Mouse (Mus musculus): ENCODE measurements at regions not wholly inside any gene's neighbourhood (a gene's known extent, or its start where the extent isn't known, plus 50 kb on each side); places are given as distances from the start of the nearest gene placed in this dataset.

DNA sequence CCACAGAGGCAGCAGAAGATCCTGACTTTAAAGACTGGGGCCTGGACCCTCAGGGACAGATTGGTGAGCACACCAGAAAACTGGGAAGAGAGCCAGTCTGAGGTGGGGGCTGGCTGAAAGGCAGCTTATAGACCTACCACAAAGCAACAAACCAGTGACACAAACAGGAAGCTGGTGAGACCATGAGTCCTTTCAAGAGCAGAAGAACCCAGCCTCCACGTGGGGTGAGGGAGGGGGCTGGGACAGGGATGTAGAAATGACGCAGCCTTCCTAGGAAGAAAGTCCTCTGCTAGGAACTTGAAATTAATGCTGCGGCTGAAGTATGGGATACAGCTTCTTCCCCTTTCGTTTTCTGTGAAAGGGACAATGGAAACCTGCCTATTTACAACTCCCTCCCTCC, 770.8 kb upstream of the Car8 start:
- no peak for DNase-seq (ENCODE audit: low spot score in 2 of 2)

DNA sequence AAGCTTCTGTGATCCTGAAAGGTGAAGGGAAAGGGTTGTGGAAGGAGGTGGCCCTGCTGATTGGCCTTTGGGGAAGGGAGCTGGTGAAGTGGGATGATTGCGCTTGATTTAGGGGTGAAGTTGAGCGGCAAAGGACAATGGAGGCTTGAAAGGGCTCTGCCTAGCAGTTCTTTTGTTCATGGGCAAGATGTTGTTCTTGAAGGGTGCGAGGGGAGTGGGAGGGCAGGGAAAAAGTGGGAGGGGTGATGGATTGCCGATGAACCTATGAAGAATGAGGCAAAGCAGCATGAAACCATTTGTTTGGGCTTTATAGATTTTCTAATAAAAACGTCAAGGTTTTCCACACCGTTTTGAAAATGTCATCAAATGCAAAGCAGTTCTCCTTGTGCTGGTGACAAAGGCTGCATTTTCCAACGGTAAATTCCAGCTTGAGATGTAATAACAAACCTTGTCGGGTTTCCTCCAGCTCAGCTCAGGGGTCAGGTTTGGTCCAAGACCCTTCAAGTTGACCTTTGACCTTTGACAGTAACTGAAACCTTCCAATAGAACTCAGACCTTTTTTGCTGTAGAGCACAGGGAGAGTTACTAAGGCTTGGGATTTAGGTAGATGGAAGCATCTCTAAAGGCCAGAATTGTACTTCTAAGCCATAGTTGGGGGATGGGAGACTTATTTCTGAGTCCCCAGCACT, 767.2 kb upstream of the Car8 start:
- DNase-seq (ENCODE audit: low spot score in 2 of 2): no peak

DNA sequence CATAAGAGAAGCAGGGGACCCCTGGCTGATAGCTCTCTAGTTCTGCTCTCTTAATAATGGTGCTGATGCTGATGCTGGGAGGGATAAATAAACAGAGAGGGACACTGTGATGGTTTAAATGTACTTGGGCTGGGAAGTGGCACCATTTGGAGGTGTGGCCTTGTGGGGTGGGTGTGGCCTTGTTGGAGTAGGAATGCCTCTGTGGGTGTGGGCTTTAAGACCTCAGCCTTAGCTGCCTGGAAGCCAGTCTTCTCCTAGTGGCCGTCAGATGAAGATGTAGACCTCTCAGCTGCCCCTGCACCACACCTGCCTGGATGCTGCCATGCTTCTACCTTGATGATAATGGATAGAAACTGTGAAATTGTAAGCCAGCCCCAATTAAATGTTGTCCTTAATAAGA, 765.0 kb upstream of the Car8 start:
- DNase-seq (ENCODE audit: low spot score in 2 of 2): no peak

DNA sequence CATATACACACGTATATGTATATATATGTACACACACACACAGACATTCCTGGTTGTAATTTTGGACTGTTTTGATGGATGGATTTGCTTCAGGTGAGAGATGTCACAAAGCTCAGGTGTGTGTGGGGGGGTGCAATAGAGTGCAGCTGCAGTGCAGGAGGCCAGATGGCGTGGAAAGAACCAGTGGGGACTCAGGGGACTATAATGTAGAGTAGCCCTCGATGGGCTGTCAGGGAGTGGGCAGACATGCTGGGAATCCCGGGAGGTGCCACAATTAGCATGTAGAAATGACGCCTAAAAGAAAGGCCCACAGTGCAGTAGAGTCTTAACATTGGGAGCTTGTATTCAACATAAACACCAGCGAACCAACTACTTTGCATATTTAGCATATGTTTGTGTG, 763.5 kb upstream of the Car8 start:
- DNase-seq (ENCODE audit: low spot score in 2 of 2): no peak

DNA sequence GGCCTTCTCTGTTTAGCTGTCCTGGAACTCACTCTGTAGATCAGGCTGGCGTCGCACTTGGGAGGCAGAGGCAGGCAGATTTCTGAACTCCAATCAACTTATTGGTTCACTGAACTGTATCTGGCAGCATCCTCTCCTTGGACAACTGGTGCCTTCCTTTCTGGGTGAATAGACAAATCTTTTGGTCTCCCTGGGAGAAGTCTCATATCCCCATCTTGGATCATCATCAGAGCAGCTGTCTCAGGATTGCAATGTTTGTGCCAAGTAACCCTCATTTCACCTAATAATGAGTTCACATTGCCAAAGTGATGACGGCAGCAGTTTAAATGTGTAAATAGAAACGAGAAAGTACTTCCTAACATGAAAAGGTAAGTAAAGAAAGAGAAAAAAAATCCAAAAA, 759.8 kb upstream of the Car8 start:
- no peak for DNase-seq (ENCODE audit: low spot score in 2 of 2)

DNA sequence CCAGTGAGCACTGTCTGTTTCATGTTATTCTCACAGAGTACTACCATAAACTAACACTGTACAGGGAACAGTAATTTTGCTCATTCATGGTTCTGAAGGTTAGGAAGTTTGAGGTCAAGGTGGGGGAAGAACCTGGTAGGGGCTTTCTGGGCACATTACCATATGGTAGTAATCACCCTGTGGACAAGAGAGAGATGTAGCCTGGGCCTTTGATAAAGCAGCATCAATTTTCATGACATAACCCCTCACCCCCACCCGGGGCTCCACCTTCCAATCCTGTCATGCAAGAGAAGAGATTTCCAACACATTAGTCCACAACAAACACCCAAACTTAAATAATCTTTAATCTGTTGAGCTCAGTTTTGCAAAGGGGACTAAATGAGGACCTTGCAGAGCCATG, 753.3 kb upstream of the Car8 start:
- no peak for DNase-seq (ENCODE audit: low spot score in 2 of 2)

DNA sequence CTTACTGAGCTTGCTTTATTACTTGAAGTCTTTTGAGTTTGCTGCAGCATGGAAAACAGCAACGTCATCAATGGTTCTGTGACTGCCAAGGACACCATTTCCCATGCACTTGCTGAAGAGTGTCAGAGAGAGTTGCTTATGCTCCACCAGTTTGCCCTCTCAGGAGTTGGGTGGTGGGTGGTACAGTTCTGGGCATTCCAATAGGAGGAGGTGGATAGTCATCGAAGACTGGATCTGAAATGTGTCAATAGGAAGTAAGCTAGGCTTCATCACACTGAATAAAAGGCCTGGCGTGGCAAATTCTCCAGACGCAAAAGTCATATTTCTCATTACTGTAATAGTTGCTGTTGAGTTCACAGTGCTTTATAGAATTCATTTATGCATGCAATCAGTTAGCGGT, 751.7 kb upstream of the Car8 start:
- DNase-seq (ENCODE audit: low spot score in 2 of 2): no peak

DNA sequence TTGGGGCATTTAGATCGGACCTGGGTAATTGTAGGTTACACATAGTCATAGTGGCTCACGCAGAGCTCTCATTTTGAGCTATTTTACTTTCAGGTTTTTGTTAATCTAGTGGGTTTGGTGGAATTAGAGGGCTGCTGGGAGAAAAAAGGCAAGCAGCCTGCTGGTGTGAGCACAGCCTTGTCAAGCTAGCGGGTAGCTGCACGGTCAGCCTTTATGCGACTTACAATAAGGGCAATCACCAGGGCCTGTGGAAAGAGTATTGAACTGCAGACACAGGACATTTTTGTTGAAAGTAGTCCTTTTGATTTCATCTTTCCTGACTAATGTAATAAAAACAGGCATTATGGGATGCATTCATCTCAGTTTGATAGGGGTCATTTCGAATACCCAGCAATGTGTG, 750.8 kb upstream of the Car8 start:
- no peak for DNase-seq (ENCODE audit: low spot score in 2 of 2)

DNA sequence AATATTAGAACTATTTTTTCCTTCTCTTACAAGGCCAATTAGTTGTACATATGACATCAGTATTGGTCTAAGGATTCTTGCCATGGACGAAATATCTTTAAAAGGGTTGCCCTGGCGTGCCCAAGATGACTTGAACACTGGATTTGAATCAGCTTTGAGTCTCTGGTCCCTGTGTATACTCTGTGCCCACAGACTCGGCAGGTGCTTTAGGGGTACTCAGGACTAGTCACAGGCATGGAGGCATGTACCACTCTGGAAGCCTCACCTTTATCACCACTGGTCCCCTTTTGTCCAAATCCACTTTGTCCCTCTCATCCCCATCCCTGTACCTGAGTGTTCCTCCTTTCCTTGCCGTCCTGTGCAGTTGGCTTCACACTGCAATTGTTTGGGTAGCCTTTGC, 750.3 kb upstream of the Car8 start:
- DNase-seq (ENCODE audit: low spot score in 2 of 2): no peak

DNA sequence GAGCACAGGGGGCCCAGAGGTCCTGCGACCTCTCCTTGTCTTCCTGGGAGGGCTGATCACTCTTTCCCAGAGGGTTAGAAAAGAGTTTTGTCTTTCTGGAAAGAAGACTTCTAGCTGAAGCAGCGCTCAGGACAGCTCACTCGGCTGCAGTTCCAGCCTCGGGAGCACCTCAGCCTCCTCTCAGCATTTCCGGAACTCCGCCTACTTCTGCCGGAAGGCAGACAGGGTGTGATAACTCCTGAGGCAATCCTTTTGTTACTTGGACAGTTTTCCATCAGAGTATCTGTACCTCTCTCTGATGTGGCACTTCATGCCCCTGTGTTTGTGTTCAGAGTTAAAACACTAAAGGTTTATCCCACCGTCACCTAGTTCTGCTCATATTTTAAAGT, 749.5 kb upstream of the Car8 start:
- DNase-seq (ENCODE audit: low spot score in 2 of 2): no peak

DNA sequence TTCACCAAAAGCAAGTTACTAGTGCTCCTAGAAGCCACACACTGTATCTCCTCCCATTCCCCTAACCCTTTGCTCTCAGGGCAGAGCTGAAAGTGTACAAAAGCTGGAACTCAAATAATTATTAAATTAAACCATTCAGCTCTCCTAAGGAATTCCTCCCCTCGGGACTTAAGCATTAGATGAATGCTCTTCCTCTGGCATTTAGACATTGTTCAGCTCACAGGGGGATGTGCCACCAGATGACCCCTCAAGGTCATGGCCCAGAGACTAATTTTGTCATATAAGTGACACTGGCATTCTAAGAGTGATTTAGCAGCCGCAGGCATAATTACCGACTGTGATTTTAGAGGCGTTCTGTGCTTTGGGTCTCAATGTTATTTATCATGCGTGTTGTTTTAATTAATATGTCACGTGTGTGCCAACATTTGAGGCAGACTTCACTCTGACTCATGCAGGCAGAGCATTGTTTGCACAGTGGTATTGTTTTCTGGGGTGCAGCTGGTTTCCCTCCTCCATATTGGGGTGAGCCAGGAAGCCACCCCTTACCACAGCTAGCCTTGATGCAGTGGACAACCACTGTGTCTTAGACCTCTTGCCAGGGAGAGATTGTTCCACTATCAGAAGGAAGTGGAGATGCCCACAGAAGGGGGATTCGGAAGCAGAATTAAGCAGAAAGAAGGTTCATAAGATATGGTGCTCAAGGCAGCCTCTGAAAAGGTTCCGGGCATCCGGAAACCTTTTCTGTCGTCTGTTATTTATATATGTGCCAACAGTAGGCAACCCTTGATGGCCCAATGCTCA, 748.9 kb upstream of the Car8 start:
- DNase-seq (ENCODE audit: low spot score in 2 of 2): no peak

DNA sequence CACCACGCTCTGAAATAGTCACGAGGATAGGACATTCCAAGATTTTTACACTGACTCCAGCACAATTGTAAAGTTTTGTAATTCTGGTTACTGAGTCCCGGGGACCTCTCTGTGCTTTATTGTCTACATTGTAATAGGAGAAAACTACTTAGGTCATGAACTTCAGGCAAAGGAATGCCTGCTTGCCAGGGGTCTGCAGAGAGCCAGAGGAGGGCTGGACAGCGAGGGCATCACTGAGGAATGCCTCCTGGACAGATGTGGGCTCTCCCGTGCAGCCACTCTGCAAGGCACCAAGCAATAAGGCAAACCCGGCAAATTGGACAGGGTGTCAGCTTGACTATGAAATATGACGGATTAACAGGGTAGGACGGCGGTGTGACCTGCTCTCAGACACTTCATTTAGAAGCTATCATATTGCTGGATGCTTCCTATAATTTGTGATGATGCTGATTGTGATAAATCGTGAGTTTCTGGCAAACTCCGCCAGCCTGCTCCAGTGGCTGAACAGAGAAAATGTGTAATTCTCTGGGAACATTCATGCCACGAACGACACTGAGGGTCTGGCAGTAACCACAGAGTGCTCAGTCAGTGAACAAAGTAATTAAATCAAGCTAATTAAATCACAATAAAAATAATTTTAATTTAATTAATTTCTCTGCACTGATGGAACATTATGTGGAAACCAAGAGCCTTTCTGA, 747.7 kb upstream of the Car8 start:
- DNase-seq (ENCODE audit: low spot score in 2 of 2): no peak

DNA sequence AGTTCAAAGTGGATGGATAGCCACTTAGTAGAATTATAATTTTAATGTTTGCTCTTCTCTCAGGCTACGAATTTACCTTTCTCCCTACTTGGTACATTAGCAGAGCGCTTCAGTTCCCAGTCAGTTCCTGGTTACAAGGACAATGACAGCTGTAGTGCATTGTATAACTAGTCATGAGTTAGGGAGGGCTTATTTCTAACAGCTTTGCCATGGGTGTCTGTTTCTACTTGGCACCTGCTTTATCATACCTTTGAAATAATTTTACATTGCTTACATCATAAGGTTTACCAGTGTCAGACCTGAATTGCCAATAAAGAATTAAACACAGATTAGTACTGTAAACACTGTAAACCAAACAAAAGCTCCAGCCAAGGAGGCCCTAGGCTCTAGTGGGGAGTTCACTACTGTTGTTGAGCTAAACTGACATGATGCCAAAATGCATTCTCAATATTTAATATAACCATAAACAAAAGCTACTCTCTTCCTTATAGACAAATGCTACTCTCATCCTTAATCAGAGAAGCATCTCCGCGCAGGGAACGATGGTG, 745.3 kb upstream of the Car8 start:
- DNase-seq (ENCODE audit: low spot score in 2 of 2): no peak

DNA sequence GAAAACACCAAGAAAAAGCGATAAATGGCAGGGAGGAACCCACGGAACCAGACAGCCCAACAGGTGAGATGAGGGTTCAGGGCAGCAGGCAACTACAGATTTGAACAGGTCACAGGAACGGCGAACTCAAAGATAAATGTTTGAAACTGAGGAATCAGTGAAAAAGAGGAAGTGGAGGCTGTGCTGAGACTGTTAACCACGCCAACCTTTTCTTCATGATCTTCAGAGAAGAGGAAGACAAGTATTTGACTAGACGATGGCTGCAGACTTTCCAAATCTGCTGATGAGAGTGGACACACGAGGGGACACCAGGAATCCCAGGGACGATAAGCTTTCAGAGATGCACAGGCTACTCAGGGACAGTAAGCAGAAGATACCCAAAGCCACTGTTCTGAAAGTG, 740.1 kb upstream of the Car8 start:
- DNase-seq (ENCODE audit: low spot score in 2 of 2): no peak

DNA sequence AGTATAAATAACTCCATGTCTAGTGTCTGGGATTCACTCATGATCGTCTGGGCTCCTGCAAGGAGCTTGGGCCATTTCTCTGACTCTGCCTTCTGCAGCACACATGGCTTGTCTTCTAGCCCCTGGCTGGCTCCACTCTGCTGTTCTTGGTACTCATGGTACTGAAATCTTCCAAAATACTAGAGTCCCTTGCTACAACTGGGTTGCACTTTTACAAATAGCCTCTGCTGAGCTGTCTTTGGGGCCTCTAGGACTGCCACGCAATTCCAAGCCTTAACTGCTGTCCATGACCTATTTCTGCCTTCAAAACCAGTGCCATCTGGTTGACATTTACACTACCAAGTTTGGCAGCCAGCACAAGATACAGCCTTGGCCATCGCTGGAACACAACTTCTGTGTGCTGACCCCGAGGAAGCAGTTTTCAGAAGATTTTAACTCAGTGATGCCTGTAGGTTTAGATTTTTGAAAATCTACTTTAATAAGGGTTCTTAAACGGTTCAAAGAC, 731.2 kb upstream of the Car8 start:
- no peak for DNase-seq (ENCODE audit: low spot score in 2 of 2)

DNA sequence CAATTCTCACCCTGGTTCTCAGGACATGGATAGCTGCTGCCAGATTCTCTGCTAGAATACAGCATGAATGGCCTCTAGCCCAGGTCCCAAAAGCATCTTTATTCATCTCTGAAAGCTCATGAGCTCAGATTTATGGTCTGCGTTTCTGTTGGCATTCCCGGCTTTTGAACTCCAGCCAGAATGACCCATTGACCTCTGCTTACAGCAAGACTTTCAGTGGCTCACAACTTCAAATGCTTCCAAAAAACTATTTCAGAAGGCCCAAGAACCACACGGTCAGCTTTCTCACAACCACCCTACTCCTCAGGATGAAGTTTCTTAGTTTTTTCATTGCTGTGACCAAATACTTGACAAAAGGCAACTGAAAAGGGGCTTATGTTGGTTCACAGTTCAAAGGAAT, 729.9 kb upstream of the Car8 start:
- no peak for DNase-seq (ENCODE audit: low spot score in 2 of 2)

DNA sequence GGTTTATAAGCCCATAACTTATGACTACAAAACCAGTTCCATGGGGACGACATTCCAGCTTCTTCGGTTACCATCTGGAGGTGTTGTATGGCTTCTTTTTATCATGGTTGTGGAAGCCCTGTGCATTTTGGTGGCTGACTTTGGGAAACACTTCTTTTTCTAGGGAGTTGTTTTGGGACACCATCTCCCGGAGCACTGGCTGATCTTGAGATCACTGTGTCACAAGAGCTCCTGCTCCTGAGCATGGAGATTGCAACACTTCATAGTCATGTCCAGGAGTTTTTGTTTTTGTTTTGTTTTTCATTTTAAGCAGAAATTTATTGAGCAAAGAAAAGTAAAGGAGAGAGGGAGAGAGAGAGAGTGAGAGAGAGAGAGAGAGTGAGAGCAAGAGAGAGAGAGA, 729.1 kb upstream of the Car8 start:
- DNase-seq (ENCODE audit: low spot score in 2 of 2): no peak

DNA sequence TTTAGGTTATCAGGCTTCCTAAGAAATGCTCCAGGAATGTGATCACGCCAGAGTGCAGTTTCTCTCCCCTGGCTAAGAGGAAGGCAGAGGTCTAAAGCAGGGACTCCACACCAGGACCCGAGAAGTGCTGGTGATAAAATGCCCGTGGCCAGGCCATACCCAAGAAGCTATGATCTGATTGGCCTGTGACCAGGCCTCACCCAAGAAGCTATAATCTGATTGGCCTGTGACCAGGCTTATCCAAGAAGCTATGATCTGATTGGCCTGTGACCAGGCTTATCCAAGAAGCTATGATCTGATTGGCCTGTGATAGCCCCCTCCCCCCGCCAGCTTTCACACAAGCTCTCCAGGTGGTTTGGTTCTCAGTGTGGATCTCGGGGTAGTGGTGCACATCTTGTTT, 726.7 kb upstream of the Car8 start:
- no peak for DNase-seq (ENCODE audit: low spot score in 2 of 2)

DNA sequence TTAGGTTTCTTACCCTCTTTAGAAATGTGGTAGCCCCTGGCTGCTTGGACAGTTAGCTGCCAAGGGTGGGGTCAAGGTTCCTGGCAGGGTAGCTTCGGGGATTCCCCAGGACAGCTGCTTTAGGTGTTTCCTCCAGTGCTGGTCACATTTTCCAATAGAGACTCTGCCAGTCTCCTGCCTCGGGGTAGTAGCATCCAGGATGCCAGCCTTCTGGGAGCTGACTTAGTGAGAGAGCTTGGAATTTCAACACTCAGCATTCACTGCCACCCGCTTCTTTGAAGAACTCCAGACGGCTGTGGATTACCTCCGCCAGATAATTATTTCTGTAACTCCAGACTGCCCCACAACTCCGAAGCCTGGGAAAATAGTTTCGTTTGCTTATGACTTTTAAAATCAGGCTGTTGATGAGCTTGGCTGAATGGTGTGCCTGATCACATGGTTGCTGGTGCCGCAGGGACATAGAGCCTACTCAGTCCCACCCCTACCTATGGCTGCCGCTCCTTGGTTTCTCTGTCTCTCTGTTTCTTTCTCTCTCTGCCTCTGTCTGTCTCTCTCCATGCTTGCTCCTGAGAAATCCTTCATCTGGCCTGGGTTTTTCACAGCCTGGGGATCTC, 724.2 kb upstream of the Car8 start:
- no peak for DNase-seq (ENCODE audit: low spot score in 2 of 2)

DNA sequence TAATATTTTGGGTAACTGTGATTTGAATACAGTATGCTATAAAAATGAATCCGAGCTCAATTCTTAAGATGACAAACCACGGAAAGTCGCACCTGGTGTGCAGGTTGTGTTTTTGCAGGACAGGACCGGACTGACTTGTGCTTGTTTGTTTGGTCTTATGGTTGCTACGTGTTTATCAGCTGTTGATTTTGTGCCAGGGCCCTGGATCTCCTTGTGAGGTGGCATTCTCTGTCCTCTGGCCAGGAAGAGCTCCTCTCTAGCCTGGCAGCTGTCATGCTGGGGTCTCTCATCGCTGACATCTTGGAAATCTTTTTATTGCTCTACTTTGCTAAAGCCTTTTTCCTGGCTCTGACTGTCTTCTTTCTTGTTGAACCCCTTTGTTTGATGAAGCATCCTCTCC, 723.0 kb upstream of the Car8 start:
- DNase-seq (ENCODE audit: low spot score in 2 of 2): no peak

DNA sequence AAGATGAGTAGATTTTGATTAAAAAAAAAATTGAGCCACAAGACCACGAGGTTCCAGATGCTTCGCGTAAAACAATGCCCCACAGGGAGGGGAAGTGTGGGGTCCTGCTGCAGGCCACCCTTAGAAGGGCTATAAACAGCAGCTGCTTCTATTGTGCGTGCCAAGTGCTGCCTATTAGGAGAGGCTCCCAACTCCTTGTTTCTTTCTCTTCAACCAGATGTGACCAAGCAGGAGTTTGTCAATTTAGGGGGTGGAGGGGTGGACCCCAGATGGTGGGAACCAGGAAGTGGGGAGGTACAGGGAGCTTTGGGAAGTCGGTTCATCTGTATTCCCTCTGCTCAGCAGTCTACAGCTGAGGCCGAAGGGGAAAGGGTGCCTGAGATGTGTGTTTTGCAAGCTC, 718.9 kb upstream of the Car8 start:
- DNase-seq (ENCODE audit: low spot score in 2 of 2): no peak

DNA sequence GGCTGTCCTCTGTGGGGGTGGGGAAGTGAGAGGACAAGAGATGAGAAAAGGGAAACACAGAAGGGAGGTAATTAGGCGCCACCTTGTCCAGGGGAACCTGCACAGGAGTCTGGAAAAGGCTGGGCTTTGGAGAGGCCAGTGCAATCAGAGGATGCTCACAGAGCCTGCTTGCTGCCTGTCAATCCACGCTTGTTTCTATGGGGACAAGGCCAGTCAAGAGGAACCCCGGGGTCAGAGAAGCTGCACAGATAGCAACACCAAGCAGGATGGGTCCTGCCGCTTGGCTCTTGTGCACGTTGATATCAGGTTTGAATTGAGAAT, 718.1 kb upstream of the Car8 start:
- no peak for DNase-seq (ENCODE audit: low spot score in 2 of 2)

Data from urinary bladder, postnatal 4 days (tissue).